Mouse (Mus musculus): ENCODE data around the gene Ooep. TPM values are rescaled to one million over a fixed set of nuclear protein-coding genes. Genes with fewer than 3 reads are reported as not detected.

The Ooep gene
- polyA plus RNA-seq, 1 experiment from 2014 or later, result not detected

DNA sequence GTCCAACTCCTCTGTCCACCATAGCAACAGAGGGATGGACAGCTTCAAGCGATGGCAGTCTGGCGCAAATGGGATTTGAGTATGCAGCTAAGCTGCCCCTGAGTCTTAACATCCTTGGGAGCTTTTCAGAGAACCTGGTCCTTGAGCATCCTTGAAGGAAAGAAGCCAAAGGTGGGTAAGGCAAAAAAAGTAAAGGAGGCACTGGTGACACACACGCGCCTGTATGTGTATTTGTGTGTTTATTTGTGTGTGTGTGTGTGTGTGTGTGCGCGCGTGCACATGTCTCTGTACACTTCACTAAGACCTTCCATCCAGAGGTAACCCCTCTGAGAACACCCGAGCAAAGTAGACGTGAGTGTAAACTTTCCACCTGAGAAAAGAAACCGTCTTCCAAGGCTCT, 15.2 kb upstream of the Ooep start:
- Histone ChIP-seq H3K4me1 (ENCODE audit: control insufficient read depth, low read depth, low read length) (peaks cover 4% of the 10 kb centered on the region), H3K9me3 (replicated peaks; ENCODE audit: control insufficient read depth, low read length) (no peaks in the 10 kb centered on the region), H3K9ac (ENCODE audit: low read depth, low read length) (no peak overlapping the region), H3K4me2 (ENCODE audit: low read depth, low read length) (no peak overlapping the region), H3K4me3 (ENCODE audit: low read depth, low read length) (no peak overlapping the region), H3K27me3 (ENCODE audit: control insufficient read depth, insufficient read depth, low read depth, low read length) (peaks cover 53% of the 10 kb centered on the region), H3K27ac (ENCODE audit: low read length) (no peak overlapping the region), H3K36me3 (ENCODE audit: control insufficient read depth, insufficient read depth) (no peaks in the 10 kb centered on the region)
- ATAC-seq (ENCODE audit: low read depth), result no peak
- 67% methylated on average over 10 of the region's 10 CpGs for WGBS (ENCODE audit: insufficient replicate concordance)

DNA sequence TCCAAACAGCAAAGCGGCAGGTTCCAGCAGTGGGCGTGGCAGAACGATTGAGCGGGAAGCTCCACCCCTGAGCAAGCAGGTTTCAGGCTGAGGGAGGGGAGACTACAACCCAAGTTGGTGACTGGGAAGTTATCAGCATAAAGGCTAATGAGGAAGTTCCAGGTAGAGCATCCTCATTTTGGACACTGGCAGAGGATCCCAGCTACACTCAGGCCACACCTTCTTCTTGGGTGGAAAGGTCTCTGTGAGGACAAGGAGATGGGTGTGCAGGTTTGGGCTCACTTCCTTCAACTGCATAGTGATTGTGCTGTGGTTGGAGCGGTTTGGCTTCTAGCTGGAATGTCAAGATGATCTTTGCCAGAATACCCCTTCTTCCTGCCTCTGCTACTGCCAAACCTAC, 11.5 kb upstream of the Ooep start:
- no peak for ATAC-seq (ENCODE audit: low read depth)
- H3K9ac ChIP-seq (ENCODE audit: low read depth, low read length), result no peak overlapping the region
- no peaks in the 10 kb centered on the region for H3K9me3 ChIP-seq (replicated peaks; ENCODE audit: control insufficient read depth, low read length)
- H3K4me3 ChIP-seq (ENCODE audit: low read depth, low read length), result no peak overlapping the region
- WGBS (ENCODE audit: insufficient replicate concordance), result 34% methylated on average over 5 of the region's 5 CpGs
- no peak overlapping the region for H3K27ac ChIP-seq (ENCODE audit: low read length)
- H3K27me3 ChIP-seq (ENCODE audit: control insufficient read depth, insufficient read depth, low read depth, low read length), result peaks cover 22% of the 10 kb centered on the region
- no peaks in the 10 kb centered on the region for H3K4me1 ChIP-seq (ENCODE audit: control insufficient read depth, low read depth, low read length)
- H3K36me3 ChIP-seq (ENCODE audit: control insufficient read depth, insufficient read depth), result no peaks in the 10 kb centered on the region
- no peak overlapping the region for H3K4me2 ChIP-seq (ENCODE audit: low read depth, low read length)

DNA sequence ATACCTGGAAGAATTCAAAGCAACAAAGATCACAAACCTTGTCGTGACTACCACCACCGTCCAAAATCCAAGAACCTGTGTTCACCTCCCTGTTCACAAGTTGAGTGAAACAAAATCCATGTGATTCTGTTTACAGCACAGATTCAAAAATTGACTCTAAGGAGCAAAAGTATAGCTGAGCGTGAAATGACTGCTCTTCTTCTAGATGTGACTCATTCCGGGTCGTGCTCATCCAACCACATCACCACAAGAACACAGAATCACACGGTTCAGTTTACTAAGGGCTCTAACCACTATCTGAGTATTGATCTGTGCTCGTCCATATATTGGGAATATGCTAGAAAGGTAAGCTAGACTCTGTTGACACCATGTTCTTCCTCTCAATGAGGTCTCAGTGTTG, 8.4 kb upstream of the Ooep start:
- H3K4me3 ChIP-seq (ENCODE audit: low read depth, low read length), result no peak overlapping the region
- H3K9me3 ChIP-seq (replicated peaks; ENCODE audit: control insufficient read depth, low read length), result no peaks in the 10 kb centered on the region
- H3K27me3 ChIP-seq (ENCODE audit: control insufficient read depth, insufficient read depth, low read depth, low read length), result no peaks in the 10 kb centered on the region
- ATAC-seq (ENCODE audit: low read depth), result no peak
- H3K9ac ChIP-seq (ENCODE audit: low read depth, low read length), result no peak overlapping the region
- 59% methylated on average over 7 of the region's 7 CpGs for whole genome bisulfite sequencing (ENCODE audit: insufficient replicate concordance)
- H3K4me1 ChIP-seq (ENCODE audit: control insufficient read depth, low read depth, low read length), result no peaks in the 10 kb centered on the region
- H3K4me2 ChIP-seq (ENCODE audit: low read depth, low read length), result no peak overlapping the region
- no peak overlapping the region for H3K27ac ChIP-seq (ENCODE audit: low read length)
- no peaks in the 10 kb centered on the region for H3K36me3 ChIP-seq (ENCODE audit: control insufficient read depth, insufficient read depth)

DNA sequence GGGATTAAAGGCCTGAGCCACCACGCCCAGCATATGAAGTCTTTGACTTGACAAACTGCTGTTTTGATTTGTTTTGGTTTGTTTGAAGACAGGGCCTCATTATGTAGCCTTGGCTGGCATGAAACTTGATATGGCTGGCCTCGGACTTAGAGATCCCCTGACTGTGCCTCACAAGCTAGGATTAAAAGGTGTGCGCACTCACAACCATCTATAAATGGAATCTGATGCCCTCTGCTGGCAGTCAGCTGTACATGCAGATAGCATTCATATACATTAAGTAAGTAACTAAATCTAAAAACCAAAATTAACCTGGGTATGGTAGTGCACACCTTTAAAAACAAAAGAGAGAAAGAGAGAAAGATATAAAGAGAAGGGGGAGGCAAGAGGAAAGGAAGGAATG, 7.4 kb upstream of the Ooep start:
- Histone ChIP-seq H3K36me3 (ENCODE audit: control insufficient read depth, insufficient read depth) (no peaks in the 10 kb centered on the region), H3K9me3 (replicated peaks; ENCODE audit: control insufficient read depth, low read length) (no peaks in the 10 kb centered on the region), H3K4me2 (ENCODE audit: low read depth, low read length) (no peak overlapping the region), H3K27ac (ENCODE audit: low read length) (no peak overlapping the region), H3K4me1 (ENCODE audit: control insufficient read depth, low read depth, low read length) (no peaks in the 10 kb centered on the region), H3K27me3 (ENCODE audit: control insufficient read depth, insufficient read depth, low read depth, low read length) (no peaks in the 10 kb centered on the region), H3K9ac (ENCODE audit: low read depth, low read length) (no peak overlapping the region), H3K4me3 (ENCODE audit: low read depth, low read length) (no peak overlapping the region)
- ATAC-seq (ENCODE audit: low read depth), result no peak
- 46% methylated on average over 3 of the region's 3 CpGs for WGBS (ENCODE audit: insufficient replicate concordance)

DNA sequence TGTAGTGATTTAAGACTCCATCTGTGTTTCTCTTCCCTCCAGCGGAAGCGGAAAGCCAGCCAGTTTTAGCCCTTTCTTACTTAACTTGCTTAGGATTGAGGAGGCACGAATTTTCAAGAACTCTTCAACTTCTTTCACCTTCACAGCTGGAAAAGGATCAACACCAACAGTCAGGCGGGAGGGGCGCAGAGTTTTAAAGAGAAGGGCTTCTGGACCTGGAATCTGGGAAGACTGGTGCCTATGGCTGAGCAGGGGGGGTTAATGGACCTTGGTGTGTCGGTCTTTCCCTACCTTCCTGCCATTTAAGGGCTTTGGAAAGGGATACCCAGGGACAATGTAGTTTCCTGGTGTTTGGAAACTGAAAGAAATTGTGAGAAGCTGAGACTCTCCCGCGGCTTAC, 979 bp downstream of the Ooep start:
- Histone ChIP-seq H3K27ac (ENCODE audit: low read length) (no peak overlapping the region), H3K4me1 (ENCODE audit: control insufficient read depth, low read depth, low read length) (no peaks in the 10 kb centered on the region), H3K9ac (ENCODE audit: low read depth, low read length) (no peak overlapping the region), H3K4me3 (ENCODE audit: low read depth, low read length) (no peak overlapping the region), H3K27me3 (ENCODE audit: control insufficient read depth, insufficient read depth, low read depth, low read length) (peaks cover 4% of the 10 kb centered on the region), H3K36me3 (ENCODE audit: control insufficient read depth, insufficient read depth) (no peaks in the 10 kb centered on the region), H3K9me3 (replicated peaks; ENCODE audit: control insufficient read depth, low read length) (no peaks in the 10 kb centered on the region), H3K4me2 (ENCODE audit: low read depth, low read length) (no peak overlapping the region)
- WGBS (ENCODE audit: insufficient replicate concordance), result 42% methylated on average over 8 of the region's 8 CpGs
- no peak for ATAC-seq (ENCODE audit: low read depth)

DNA sequence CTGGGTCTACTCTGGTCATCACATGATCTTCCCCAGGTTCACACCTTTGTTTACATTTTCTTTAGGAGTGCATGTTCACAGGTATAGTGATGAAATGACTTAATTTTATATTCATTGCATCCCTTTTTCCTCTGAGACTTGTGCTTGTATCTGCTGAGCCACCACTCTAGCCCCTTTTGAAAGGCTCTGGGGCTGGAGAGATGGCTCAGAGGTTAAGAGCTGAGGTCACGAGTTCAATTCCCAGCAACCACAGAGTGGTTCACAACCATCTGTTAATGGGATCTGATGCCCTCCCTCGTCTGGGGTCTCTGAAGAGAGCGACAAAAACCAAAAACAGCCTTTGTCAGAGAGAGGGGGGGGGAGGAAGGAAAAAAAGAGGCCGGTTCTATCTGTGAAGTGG, 3.0 kb downstream of the Ooep start:
- no peak overlapping the region for H3K4me2 ChIP-seq (ENCODE audit: low read depth, low read length)
- no peak overlapping the region for H3K9ac ChIP-seq (ENCODE audit: low read depth, low read length)
- no peak for ATAC-seq (ENCODE audit: low read depth)
- no peak overlapping the region for H3K4me3 ChIP-seq (ENCODE audit: low read depth, low read length)
- no peaks in the 10 kb centered on the region for H3K9me3 ChIP-seq (replicated peaks; ENCODE audit: control insufficient read depth, low read length)
- 46% methylated on average over 4 of the region's 4 CpGs for WGBS (ENCODE audit: insufficient replicate concordance)
- H3K36me3 ChIP-seq (ENCODE audit: control insufficient read depth, insufficient read depth), result no peaks in the 10 kb centered on the region
- no peak overlapping the region for H3K27ac ChIP-seq (ENCODE audit: low read length)
- H3K4me1 ChIP-seq (ENCODE audit: control insufficient read depth, low read depth, low read length), result no peaks in the 10 kb centered on the region
- H3K27me3 ChIP-seq (ENCODE audit: control insufficient read depth, insufficient read depth, low read depth, low read length), result peaks cover 4% of the 10 kb centered on the region

DNA sequence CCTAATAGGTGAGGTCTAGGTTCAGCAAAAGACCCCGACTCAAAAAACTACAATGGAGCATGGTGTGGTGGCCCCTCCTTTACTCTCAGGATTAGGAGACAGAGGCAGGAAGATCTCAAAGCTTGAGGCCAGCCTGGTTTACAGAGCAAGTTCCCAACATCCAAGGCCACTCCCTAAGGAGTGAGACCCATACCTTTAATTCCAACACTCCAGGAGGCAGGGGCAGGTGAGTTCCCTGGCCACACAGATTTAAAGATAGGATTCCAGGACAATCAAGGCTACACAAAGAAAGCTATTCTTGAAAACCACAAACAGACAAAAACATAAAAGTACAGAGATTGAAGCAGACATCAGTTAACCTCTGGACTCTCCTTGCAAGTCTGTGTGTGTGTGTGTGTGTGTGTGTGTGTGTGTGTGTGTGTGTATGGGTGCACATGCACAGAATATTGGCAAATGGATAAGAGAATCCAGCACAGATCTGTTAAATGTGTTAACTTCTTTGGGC, 3.6 kb downstream of the Ooep start:
- no peak overlapping the region for H3K9ac ChIP-seq (ENCODE audit: low read depth, low read length)
- no peak overlapping the region for H3K4me3 ChIP-seq (ENCODE audit: low read depth, low read length)
- H3K4me2 ChIP-seq (ENCODE audit: low read depth, low read length), result no peak overlapping the region
- peaks cover 4% of the 10 kb centered on the region for H3K27me3 ChIP-seq (ENCODE audit: control insufficient read depth, insufficient read depth, low read depth, low read length)
- H3K9me3 ChIP-seq (replicated peaks; ENCODE audit: control insufficient read depth, low read length), result no peaks in the 10 kb centered on the region
- H3K27ac ChIP-seq (ENCODE audit: low read length), result no peak overlapping the region
- WGBS (ENCODE audit: insufficient replicate concordance), result 46% methylated on average over 1 of the region's 1 CpGs
- H3K36me3 ChIP-seq (ENCODE audit: control insufficient read depth, insufficient read depth), result no peaks in the 10 kb centered on the region
- H3K4me1 ChIP-seq (ENCODE audit: control insufficient read depth, low read depth, low read length), result no peaks in the 10 kb centered on the region
- ATAC-seq (ENCODE audit: low read depth), result no peak

DNA sequence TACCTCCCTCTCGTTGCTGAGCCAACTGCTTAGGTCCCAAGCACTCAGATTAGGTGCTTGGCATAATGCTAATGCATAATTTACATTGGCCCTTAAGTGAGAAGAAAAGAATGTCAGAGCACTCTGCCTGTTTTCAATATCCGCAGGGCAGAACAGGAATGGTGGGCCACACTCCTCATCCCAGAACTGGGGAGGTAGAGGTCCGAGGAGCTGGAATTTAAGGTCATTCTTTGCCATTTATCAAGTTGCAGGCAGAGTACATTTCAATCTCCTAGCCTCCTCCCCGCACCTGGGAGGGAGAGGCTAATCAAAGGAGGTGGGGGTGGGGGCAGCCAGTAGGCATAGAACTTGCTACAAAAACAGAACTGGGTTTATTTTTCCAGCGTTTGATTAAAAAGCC, 4.1 kb downstream of the Ooep start:
- H3K27me3 ChIP-seq (ENCODE audit: control insufficient read depth, insufficient read depth, low read depth, low read length), result peaks cover 4% of the 10 kb centered on the region
- no peak for ATAC-seq (ENCODE audit: low read depth)
- H3K9me3 ChIP-seq (replicated peaks; ENCODE audit: control insufficient read depth, low read length), result no peaks in the 10 kb centered on the region
- H3K27ac ChIP-seq (ENCODE audit: low read length), result no peak overlapping the region
- H3K4me3 ChIP-seq (ENCODE audit: low read depth, low read length), result no peak overlapping the region
- H3K4me1 ChIP-seq (ENCODE audit: control insufficient read depth, low read depth, low read length), result no peaks in the 10 kb centered on the region
- 40% methylated on average over 5 of the region's 5 CpGs for WGBS (ENCODE audit: insufficient replicate concordance)
- no peaks in the 10 kb centered on the region for H3K36me3 ChIP-seq (ENCODE audit: control insufficient read depth, insufficient read depth)
- H3K4me2 ChIP-seq (ENCODE audit: low read depth, low read length), result no peak overlapping the region
- no peak overlapping the region for H3K9ac ChIP-seq (ENCODE audit: low read depth, low read length)

DNA sequence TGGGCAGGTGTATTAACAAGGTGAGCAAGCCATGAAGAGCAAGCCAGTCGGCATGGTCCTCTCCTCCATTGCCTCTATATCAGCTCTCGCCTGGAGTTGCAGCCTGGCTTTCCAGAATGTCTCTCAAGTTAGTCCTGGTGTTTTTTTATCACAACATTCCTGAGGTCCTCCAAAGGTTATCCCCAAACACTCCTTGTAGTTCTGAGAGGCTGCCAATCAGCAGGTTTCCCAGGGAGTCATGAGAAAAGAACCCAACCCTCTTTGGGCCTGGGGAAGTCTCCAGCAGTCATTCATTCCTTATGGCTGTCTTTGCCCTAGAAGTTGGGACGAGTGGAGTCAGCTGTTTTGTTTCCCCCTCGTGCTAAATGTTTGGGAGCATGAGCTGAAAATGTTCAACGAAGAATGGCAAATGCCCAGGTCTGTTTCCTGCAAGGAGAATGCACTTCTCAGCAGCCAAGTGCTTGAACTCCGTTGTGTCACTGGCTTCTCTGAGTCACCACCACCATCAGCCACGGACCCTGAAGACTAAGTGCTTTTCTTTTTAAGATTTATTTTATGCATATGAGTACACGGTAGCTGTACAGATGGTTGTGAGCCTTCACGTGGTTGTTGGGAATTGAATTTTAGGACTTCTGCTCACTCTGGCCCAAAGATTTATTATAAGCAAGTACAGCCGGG, 5.6 kb downstream of the Ooep start:
- H3K9ac ChIP-seq (ENCODE audit: low read depth, low read length), result no peak overlapping the region
- H3K27me3 ChIP-seq (ENCODE audit: control insufficient read depth, insufficient read depth, low read depth, low read length), result peaks cover 2% of the 10 kb centered on the region
- H3K9me3 ChIP-seq (replicated peaks; ENCODE audit: control insufficient read depth, low read length), result no peaks in the 10 kb centered on the region
- H3K4me2 ChIP-seq (ENCODE audit: low read depth, low read length), result no peak overlapping the region
- H3K27ac ChIP-seq (ENCODE audit: low read length), result no peak overlapping the region
- no peak overlapping the region for H3K4me3 ChIP-seq (ENCODE audit: low read depth, low read length)
- H3K4me1 ChIP-seq (ENCODE audit: control insufficient read depth, low read depth, low read length), result no peaks in the 10 kb centered on the region
- H3K36me3 ChIP-seq (ENCODE audit: control insufficient read depth, insufficient read depth), result no peaks in the 10 kb centered on the region
- ATAC-seq (ENCODE audit: low read depth), result no peak
- 59% methylated on average over 10 of the region's 10 CpGs for WGBS (ENCODE audit: insufficient replicate concordance)

All from liver, embryonic 16.5 days (tissue).